8 mouse cellular contexts compared by ENCODE assay signal in genomic region chr3:103382872-103383567, GRCm38 (mm10).
A peak's percentile ranks its signal among the peaks of the same experiment; 100 is the strongest.
DNase-seq lines count a peak whose midpoint lies in the region; ATAC-seq lines count a peak whose summit lies in the region.

No protein-coding gene starts in this region.

- WGBS in intestine, embryonic 14.5 days, result 20% methylated on average over 17 of the region's 17 CpGs

- peak; percentile 90 for DNase-seq in adipocyte (ENCODE audit: low spot score)
- DNase-seq in embryo, embryonic 10.5 days (ENCODE audit: low spot score), result peak; percentile 97
- DNase-seq in gastrocnemius, postnatal 25 days, result peak; percentile 78
- peak; percentile 95 for DNase-seq in intestine, embryonic 14.5 days (ENCODE audit: low spot score)
- peak; percentile 93 to 95 for DNase-seq in left cerebral cortex, postnatal 14 days (ENCODE audit: low spot score in 2 of 2)
- DNase-seq in mesoderm, embryonic 11.5 days (ENCODE audit: low read depth, low spot score), result peak; percentile 95
- peak; percentile 82 for DNase-seq in right cerebral cortex, postnatal 25 days
- peak; percentile 80 to 89 for DNase-seq in urinary bladder, postnatal 36 days (ENCODE audit: low spot score in 2 of 2)

- no peaks in the 10 kb centered on the region for H3K4me1 ChIP-seq in intestine, embryonic 14.5 days (replicated peaks; ENCODE audit: control insufficient read depth, insufficient read depth, low read length)

- no peaks in the 10 kb centered on the region for H3K27me3 ChIP-seq in intestine, embryonic 14.5 days (replicated peaks; ENCODE audit: control insufficient read depth, insufficient read depth, low read length)

- H3K36me3 ChIP-seq in intestine, embryonic 14.5 days (ENCODE audit: control insufficient read depth, insufficient read depth, low read length), result no peaks in the 10 kb centered on the region

- ATAC-seq in intestine, embryonic 14.5 days (replicated peaks; ENCODE audit: low FRiP score, low TSS enrichment, low read depth), result peak; percentile 63; the same call in 1 of the 2 replicates

- H3K4me3 ChIP-seq in intestine, embryonic 14.5 days (ENCODE audit: low read depth, low read length), result no peak overlapping the region

- H3K9me3 ChIP-seq in intestine, embryonic 14.5 days (ENCODE audit: control insufficient read depth, low read length), result no peaks in the 10 kb centered on the region

- H3K9ac ChIP-seq in intestine, embryonic 14.5 days (ENCODE audit: low read length), result no peak overlapping the region

- H3K27ac ChIP-seq in intestine, embryonic 14.5 days (ENCODE audit: low read depth), result no peak overlapping the region

- intact Hi-C loops in left cerebral cortex, postnatal 14 days (cut with DNase I), result loop anchor here (5.0 kb wide), 1 partner anchor 196 kb away; no protein-coding TSS in a partner anchor

- peak overlapping the region; percentile 31 for H3K4me2 ChIP-seq in intestine, embryonic 14.5 days (ENCODE audit: low read length)
